Mouse (Mus musculus) CH12.LX (cell line): Measurements from ENCODE around the gene Ciapin1. TPM values are rescaled to one million over a fixed set of nuclear protein-coding genes. Genes with fewer than 3 reads are reported as not detected.

Source experiments
- DNase-seq: peaks from one replicate; pipeline ENCODE4 v3.0.0-alpha.2; 2013; ENCODE audit errors: extremely low read depth
- H3K27ac ChIP-seq: 2 replicates; pipeline ENCODE4 v1.5.1; 2012; ENCODE audit warnings: low read depth, mild to moderate bottlenecking, control low read depth, moderate library complexity; ENCODE audit not compliant: insufficient read depth
- H3K27me3 ChIP-seq: replicated peaks from 2 replicates; pipeline ENCODE3; 2012; ENCODE audit warnings: inconsistent platforms
- H3K36me3 ChIP-seq, 2 experiments: replicated peaks in 1 of 2; 2 replicates each; pipeline versions ENCODE3 to v1.6.1; 2012; ENCODE audit warnings: inconsistent platforms in 1 of 2, low read length in 1 of 2, mild to moderate bottlenecking in 1 of 2, mixed read lengths in 1 of 2, moderate library complexity in 1 of 2; ENCODE audit not compliant: control insufficient read depth in 1 of 2, insufficient read depth in 1 of 2
- H3K4me1 ChIP-seq, 2 experiments: 2 replicates each; pipeline ENCODE4 v1.6.1; 2012; ENCODE audit warnings: inconsistent platforms in 1 of 2, moderate library complexity in 1 of 2; ENCODE audit not compliant: insufficient read depth in 2 of 2, control insufficient read depth in 1 of 2
- H3K4me2 ChIP-seq: 2 replicates; pipeline ENCODE4 v1.6.1; 2012; ENCODE audit warnings: low read depth, mild to moderate bottlenecking, control low read depth; ENCODE audit not compliant: poor library complexity, insufficient read depth, severe bottlenecking
- H3K4me3 ChIP-seq, 3 experiments: fragments of 150-350 bp in 1 of 3; sonication (generic) in 1 of 3; replicated peaks in 1 of 3; 2 replicates each; pipeline versions ENCODE3 to v1.5.1; 2011 to 2012; ENCODE audit warnings: low read depth in 2 of 3, low read length in 2 of 3, mild to moderate bottlenecking in 2 of 3, moderate library complexity in 2 of 3, control low read depth in 1 of 3, improper control_type of control experiment in 1 of 3, inconsistent platforms in 1 of 3, mixed read lengths in 1 of 3; ENCODE audit not compliant: poor library complexity in 1 of 3
- H3K79me2 ChIP-seq: replicated peaks from 2 replicates; pipeline ENCODE4 v1.6.1; 2012; ENCODE audit warnings: mild to moderate bottlenecking, moderate library complexity; ENCODE audit not compliant: control insufficient read depth, poor library complexity, insufficient read depth, severe bottlenecking; ENCODE audit errors: extremely low read depth
- H3K9ac ChIP-seq: 2 replicates; pipeline ENCODE4 v1.6.1; 2012; ENCODE audit warnings: low read depth, mild to moderate bottlenecking, control low read depth, moderate library complexity; ENCODE audit not compliant: insufficient read depth
- H3K9me3 ChIP-seq: replicated peaks from 2 replicates; pipeline ENCODE3; 2012; ENCODE audit warnings: low read length, inconsistent platforms, mixed read lengths
- BHLHE40 ChIP-seq: IDR thresholded peaks from 2 replicates; pipeline ENCODE4 v1.6.1; 2011; ENCODE audit warnings: mild to moderate bottlenecking, low read depth, low read length, improper control_type of control experiment
- CHD2 ChIP-seq: IDR thresholded peaks from 2 replicates; pipeline ENCODE4 v1.6.1; 2011; ENCODE audit warnings: low read length, improper control_type of control experiment
- ELF1 ChIP-seq: IDR thresholded peaks from 2 replicates; pipeline ENCODE4 v1.6.1; 2014; ENCODE audit warnings: low read depth, mild to moderate bottlenecking, inconsistent platforms, low read length, improper control_type of control experiment
- EP300 ChIP-seq: IDR thresholded peaks from 2 replicates; pipeline ENCODE4 v1.6.1; 2011; ENCODE audit warnings: low read length, improper control_type of control experiment
- GABPA ChIP-seq: IDR thresholded peaks from 2 replicates; pipeline ENCODE4 v1.6.1; 2012; ENCODE audit warnings: low read depth, low read length, improper control_type of control experiment, inconsistent platforms; ENCODE audit not compliant: insufficient replicate concordance
- HCFC1 ChIP-seq: IDR thresholded peaks from 2 replicates; pipeline ENCODE4 v1.6.1; 2012; ENCODE audit warnings: low read depth, mild to moderate bottlenecking, inconsistent platforms, low read length, improper control_type of control experiment
- JUND ChIP-seq: conservative IDR thresholded peaks from 2 replicates; pipeline ENCODE4 v1.6.1; 2011; ENCODE audit warnings: low read depth, low read length, improper control_type of control experiment
- KAT2A ChIP-seq: IDR thresholded peaks from 2 replicates; pipeline ENCODE4 v1.6.1; 2012; ENCODE audit warnings: low read length, improper control_type of control experiment, inconsistent platforms; ENCODE audit not compliant: insufficient replicate concordance
- MAX ChIP-seq: IDR thresholded peaks from 2 replicates; pipeline ENCODE4 v1.6.1; 2011; ENCODE audit warnings: low read length, improper control_type of control experiment
- MXI1 ChIP-seq: IDR thresholded peaks from 2 replicates; pipeline ENCODE4 v1.6.1; 2011; ENCODE audit warnings: mild to moderate bottlenecking, low read depth, low read length, improper control_type of control experiment
- MYC ChIP-seq: IDR thresholded peaks from 2 replicates; pipeline ENCODE4 v1.6.1; 2011; ENCODE audit warnings: low read depth, mild to moderate bottlenecking, improper control_type of control experiment, low read length
- NELFE ChIP-seq: IDR thresholded peaks from 2 replicates; pipeline ENCODE4 v1.6.1; 2011; ENCODE audit warnings: low read depth, low read length, improper control_type of control experiment
- NRF1 ChIP-seq: IDR thresholded peaks from 2 replicates; pipeline ENCODE4 v1.6.1; 2014; ENCODE audit warnings: low read depth, mild to moderate bottlenecking, inconsistent platforms, low read length, improper control_type of control experiment, moderate library complexity
- POLR2A ChIP-seq: IDR thresholded peaks from 2 replicates; pipeline ENCODE4 v1.6.1; 2011; ENCODE audit warnings: low read depth, mild to moderate bottlenecking, improper control_type of control experiment, low read length
- SMC3 ChIP-seq: IDR thresholded peaks from 2 replicates; pipeline ENCODE4 v1.6.1; 2011; ENCODE audit warnings: low read depth, low read length, improper control_type of control experiment
- TBP ChIP-seq: conservative IDR thresholded peaks from 2 replicates; pipeline ENCODE4 v1.6.1; 2011; ENCODE audit warnings: low read depth, low read length, improper control_type of control experiment
- TCF12 ChIP-seq: IDR thresholded peaks from 2 replicates; pipeline ENCODE4 v1.6.1; 2014; ENCODE audit warnings: low read depth, mild to moderate bottlenecking, inconsistent platforms, low read length, improper control_type of control experiment
- UBTF ChIP-seq: IDR thresholded peaks from 2 replicates; pipeline ENCODE4 v1.6.1; 2012; ENCODE audit warnings: low read depth, mild to moderate bottlenecking, inconsistent platforms, low read length, improper control_type of control experiment, moderate library complexity
- ZC3H11A ChIP-seq: IDR thresholded peaks from 2 replicates; pipeline ENCODE4 v1.6.1; 2012; ENCODE audit warnings: low read depth, mild to moderate bottlenecking, inconsistent platforms, low read length, improper control_type of control experiment
- dilution Hi-C: fragments of 300-500 bp; cut with MboI; formaldehyde crosslinking; loops from 2 replicates; pipeline ENCODE4 v1.14.3; 2020; ENCODE audit warnings: low sequenced_read_pairs; ENCODE audit not compliant: extremely low pct_unique_long_range_greater_than_20kb, extremely low pct_ligation_motif_present
- in situ Hi-C: fragments of 300-500 bp; cut with MboI; formaldehyde crosslinking; loops from 3 replicates; pipeline ENCODE4 v1.14.3; 2019; ENCODE audit warnings: low sequenced_read_pairs, low pct_ligation_motif_present, low pct_unique_long_range_greater_than_20kb, mixed read lengths
- polyA plus RNA-seq: library from polyadenylated mRNA; unstranded; fragments of >175 nt; gene quantifications from 2 replicates; pipeline ENCODE4 v1.2.1, GENCODE M21; 2012; ENCODE audit warnings: low read depth; ENCODE audit not compliant: insufficient read length
- total RNA-seq, 2 experiments: library from RNA; depleted of rRNA; stranded (reverse); fragments of 300-350 nt in 1 of 2; fragments of >200 nt in 1 of 2; gene quantifications; 2 replicates each; pipeline ENCODE4 v1.2.3; 2012 to 2014

Ciapin1 gene
- total and polyA plus RNA-seq, 3 experiments, result 83.1 to 139 (median 97.1) TPM

DNA sequence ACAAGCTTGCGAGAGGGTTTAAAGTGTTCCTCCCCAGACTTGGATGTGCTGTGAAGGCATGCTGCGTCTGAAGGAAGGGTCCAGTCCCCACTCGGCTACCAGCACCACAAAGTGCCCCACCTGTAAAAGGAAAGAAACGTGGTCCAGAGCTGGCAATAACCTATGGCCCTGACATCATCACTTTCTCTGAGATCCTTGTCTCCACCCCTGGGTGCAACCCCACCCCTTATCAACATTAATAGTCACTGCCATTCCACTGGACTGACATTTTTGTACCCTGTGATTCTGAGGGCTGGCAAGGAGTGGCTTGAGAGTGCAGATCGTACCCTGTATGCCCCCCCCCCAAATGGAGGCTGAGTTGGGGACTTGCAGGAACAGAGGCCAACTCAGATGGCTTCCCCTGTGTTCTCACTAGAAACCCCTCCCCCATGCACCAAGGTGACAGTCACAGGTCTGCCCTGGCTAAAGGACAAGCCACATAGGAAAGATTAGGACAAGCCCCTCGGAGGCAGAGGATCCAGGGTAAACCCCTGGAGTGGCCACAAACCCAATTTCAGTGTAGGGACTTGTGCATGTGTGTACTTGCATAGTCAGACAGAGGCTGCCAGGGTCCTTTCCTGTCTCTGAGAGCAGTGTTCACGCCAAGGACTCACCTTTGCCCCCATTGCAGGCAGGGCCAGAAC is 56.9 kb downstream of the Ciapin1 start:
- peaks cover 0 to 10% of the 10 kb centered on the region in 2 experiments for H3K36me3 ChIP-seq
- dilution Hi-C loops, result no loop called here
- H3K9me3 ChIP-seq, result no peaks in the 10 kb centered on the region
- peak overlapping the region; percentile 80 for H3K4me2 ChIP-seq
- H3K27me3 ChIP-seq, result no peaks in the 10 kb centered on the region
- peak overlapping the region; percentile 97 for H3K27ac ChIP-seq
- peaks cover 2% of the 10 kb centered on the region; the same call in 1 of the 2 replicates for H3K79me2 ChIP-seq
- H3K4me1 ChIP-seq, result peaks cover 32 to 67% of the 10 kb centered on the region in 2 experiments
- peak overlapping the region; percentile 97 for H3K9ac ChIP-seq
- in situ Hi-C loops, result loop anchor here (5.0 kb wide), 2 partner anchors 39 to 74 kb away; no protein-coding TSS in a partner anchor
- peak; percentile 71; the same call in 1 of the 2 replicates for TF ChIP-seq MXI1
- no peak for TF ChIP-seq ZC3H11A
- peak; percentile 87 for TF ChIP-seq TBP
- TF ChIP-seq MAX, result peak; percentile 61; the same call in 1 of the 2 replicates
- TF ChIP-seq NELFE, result peak; percentile 63; the same call in 1 of the 2 replicates
- peak; percentile 36; the same call in 1 of the 2 replicates for TF ChIP-seq BHLHE40
- peak; percentile 57; the same call in 1 of the 2 replicates for TF ChIP-seq TCF12
- no peak for TF ChIP-seq ELF1
- peak; percentile 9; the same call in 1 of the 2 replicates for TF ChIP-seq EP300
- TF ChIP-seq CHD2, result peak; percentile 44; the same call in 1 of the 2 replicates
- TF ChIP-seq POLR2A, result peak; percentile 80
- TF ChIP-seq KAT2A, result 0 out of 2 replicates have a peak, but pooled peaks have one; percentile 20
- peak; percentile 92 for TF ChIP-seq MYC
- peak; percentile 45; the same call in 1 of the 2 replicates for TF ChIP-seq UBTF
- no peak for TF ChIP-seq GABPA
- TF ChIP-seq SMC3, result no peak
- TF ChIP-seq JUND, result 0 out of 2 replicates have a peak, but pooled peaks have one; percentile 33
- H3K4me3 ChIP-seq, result peak overlapping the region; percentile 72 to 84 (median 78)
- peak; percentile 79 for DNase-seq

DNA sequence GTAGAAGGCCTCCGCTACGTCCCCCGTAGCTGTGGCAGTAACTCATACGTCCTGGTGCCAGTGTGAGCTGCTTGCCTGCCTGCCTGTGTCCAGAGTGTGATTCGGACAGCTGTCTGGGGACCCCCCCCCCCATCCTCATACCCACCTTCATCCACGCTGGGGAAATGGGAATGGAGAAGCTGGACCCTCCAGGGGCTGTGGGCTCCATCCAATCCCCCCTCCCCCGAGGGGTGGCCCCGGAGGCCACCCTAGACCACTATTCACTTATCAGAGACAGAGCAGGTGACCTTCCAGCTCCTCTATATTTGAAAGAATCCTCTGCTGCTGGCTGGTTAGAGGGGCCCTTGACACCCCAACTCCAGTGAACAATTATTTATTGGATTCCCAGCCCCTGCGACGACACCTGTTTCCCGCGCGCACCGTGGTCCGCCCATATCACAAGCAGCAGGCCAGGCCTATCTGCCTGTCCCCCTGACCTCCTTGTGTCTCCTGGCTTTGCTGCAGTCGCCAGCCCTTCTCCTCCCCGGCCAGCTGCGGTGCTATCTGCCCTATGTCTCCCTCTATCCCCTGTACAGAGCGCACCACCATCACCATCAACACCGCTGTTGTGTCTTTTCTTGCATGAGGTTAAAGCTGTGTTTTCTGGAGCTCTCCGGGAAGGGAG is 57.5 kb downstream of the Ciapin1 start:
- Histone ChIP-seq H3K4me3 (peak overlapping the region; percentile 72 to 84 (median 78)), H3K27me3 (no peaks in the 10 kb centered on the region), H3K27ac (peak overlapping the region; percentile 97), H3K9me3 (no peaks in the 10 kb centered on the region), H3K9ac (peak overlapping the region; percentile 97), H3K79me2 (peaks cover 2% of the 10 kb centered on the region; the same call in 1 of the 2 replicates), H3K4me1 (peaks cover 32 to 67% of the 10 kb centered on the region in 2 experiments), H3K36me3 (peaks cover 0 to 15% of the 10 kb centered on the region in 2 experiments), H3K4me2 (peak overlapping the region; percentile 80)
- peak; percentile 40; the same call in 1 of the 2 replicates for TF ChIP-seq TCF12
- TF ChIP-seq HCFC1, result peak; percentile 19; the same call in 1 of the 2 replicates
- peak; percentile 40; the same call in 1 of the 2 replicates for TF ChIP-seq NELFE
- no peak for TF ChIP-seq NRF1
- dilution Hi-C loops (no loop called here), in situ Hi-C loops (loop anchor here (5.0 kb wide), 2 partner anchors 38 to 73 kb away; no protein-coding TSS in a partner anchor)
- no peak for DNase-seq
